Mouse (Mus musculus): ENCODE measurements around the gene Arpp21. TPM values are rescaled to one million over a fixed set of nuclear protein-coding genes. Genes with fewer than 3 reads are reported as not detected.

Arpp21 gene
- polyA plus RNA-seq, 2 experiments = 23.6 to 28.3 TPM

GRCm38 (mm10) chr9:112260696-112261095 lies 25.0 kb upstream of the Arpp21 start:
- ATAC-seq (ENCODE audit: low FRiP score, low read depth) = no peak
- 77% methylated on average over 2 of the region's 2 CpGs for WGBS
- no peak for DNase-seq (ENCODE audit: low spot score)
- H3K36me3 ChIP-seq (ENCODE audit: control insufficient read depth, insufficient read depth, low read length) = no peaks in the 10 kb centered on the region
- H3K27me3 ChIP-seq (ENCODE audit: control insufficient read depth, insufficient read depth, low read length) = no peaks in the 10 kb centered on the region
- no peak overlapping the region for H3K4me2 ChIP-seq (replicated peaks; ENCODE audit: low read depth, low read length, severe bottlenecking)
- H3K27ac ChIP-seq (replicated peaks; ENCODE audit: low read depth, low read length) = no peak overlapping the region
- no peaks in the 10 kb centered on the region for H3K9me3 ChIP-seq (ENCODE audit: control insufficient read depth, low read length)
- H3K9ac ChIP-seq (ENCODE audit: low read depth, low read length, severe bottlenecking) = no peak overlapping the region
- H3K4me1 ChIP-seq (ENCODE audit: control insufficient read depth, insufficient read depth, low read length) = no peaks in the 10 kb centered on the region
- TF ChIP-seq POLR2A (IDR thresholded peaks at IDR 0.05; ENCODE audit: borderline replicate concordance, extremely low read depth, insufficient read depth, insufficient read length) = no peak
- H3K4me3 ChIP-seq (replicated peaks; ENCODE audit: low read length) = no peak overlapping the region

GRCm38 (mm10) chr9:112258560-112258959 lies 22.8 kb upstream of the Arpp21 start:
- no peak for TF ChIP-seq POLR2A (IDR thresholded peaks at IDR 0.05; ENCODE audit: borderline replicate concordance, extremely low read depth, insufficient read depth, insufficient read length)
- no peak overlapping the region for H3K4me2 ChIP-seq (replicated peaks; ENCODE audit: low read depth, low read length, severe bottlenecking)
- H3K9ac ChIP-seq (ENCODE audit: low read depth, low read length, severe bottlenecking) = no peak overlapping the region
- H3K9me3 ChIP-seq (ENCODE audit: control insufficient read depth, low read length) = no peaks in the 10 kb centered on the region
- no peaks in the 10 kb centered on the region for H3K36me3 ChIP-seq (ENCODE audit: control insufficient read depth, insufficient read depth, low read length)
- ATAC-seq (ENCODE audit: low FRiP score, low read depth) (no peak), DNase-seq (ENCODE audit: low spot score) (no peak)
- WGBS = 88% methylated on average over 1 of the region's 1 CpGs
- H3K4me1 ChIP-seq (ENCODE audit: control insufficient read depth, insufficient read depth, low read length) = no peaks in the 10 kb centered on the region
- no peaks in the 10 kb centered on the region for H3K27me3 ChIP-seq (ENCODE audit: control insufficient read depth, insufficient read depth, low read length)
- no peak overlapping the region for H3K27ac ChIP-seq (replicated peaks; ENCODE audit: low read depth, low read length)
- no peak overlapping the region for H3K4me3 ChIP-seq (replicated peaks; ENCODE audit: low read length)

- H3K27me3 ChIP-seq (ENCODE audit: control insufficient read depth, insufficient read depth, low read length) = no peaks in the 10 kb centered on the region
- no peak overlapping the region for H3K9ac ChIP-seq (ENCODE audit: low read depth, low read length, severe bottlenecking)
- TF ChIP-seq POLR2A (IDR thresholded peaks at IDR 0.05; ENCODE audit: borderline replicate concordance, extremely low read depth, insufficient read depth, insufficient read length) = no peak
- ATAC-seq (ENCODE audit: low FRiP score, low read depth) (no peak), DNase-seq (ENCODE audit: low spot score) (no peak)
- H3K9me3 ChIP-seq (ENCODE audit: control insufficient read depth, low read length) = no peaks in the 10 kb centered on the region
- H3K4me2 ChIP-seq (replicated peaks; ENCODE audit: low read depth, low read length, severe bottlenecking) = no peak overlapping the region
- H3K4me3 ChIP-seq (replicated peaks; ENCODE audit: low read length) = no peak overlapping the region
- no peak overlapping the region for H3K27ac ChIP-seq (replicated peaks; ENCODE audit: low read depth, low read length)
- WGBS = 69% methylated on average over 2 of the region's 2 CpGs
- no peaks in the 10 kb centered on the region for H3K4me1 ChIP-seq (ENCODE audit: control insufficient read depth, insufficient read depth, low read length)
- H3K36me3 ChIP-seq (ENCODE audit: control insufficient read depth, insufficient read depth, low read length) = no peaks in the 10 kb centered on the region
These were observed 20.2 kb upstream of the Arpp21 start for GRCm38 (mm10) chr9:112255971-112256370.

- H3K27ac ChIP-seq (replicated peaks; ENCODE audit: low read depth, low read length) = no peak overlapping the region
- H3K4me3 ChIP-seq (replicated peaks; ENCODE audit: low read length) = no peak overlapping the region
- H3K27me3 ChIP-seq (ENCODE audit: control insufficient read depth, insufficient read depth, low read length) = no peaks in the 10 kb centered on the region
- no peaks in the 10 kb centered on the region for H3K4me1 ChIP-seq (ENCODE audit: control insufficient read depth, insufficient read depth, low read length)
- WGBS = 81% methylated on average over 1 of the region's 1 CpGs
- no peaks in the 10 kb centered on the region for H3K36me3 ChIP-seq (ENCODE audit: control insufficient read depth, insufficient read depth, low read length)
- no peaks in the 10 kb centered on the region for H3K9me3 ChIP-seq (ENCODE audit: control insufficient read depth, low read length)
- H3K4me2 ChIP-seq (replicated peaks; ENCODE audit: low read depth, low read length, severe bottlenecking) = no peak overlapping the region
- no peak overlapping the region for H3K9ac ChIP-seq (ENCODE audit: low read depth, low read length, severe bottlenecking)
- TF ChIP-seq POLR2A (IDR thresholded peaks at IDR 0.05; ENCODE audit: borderline replicate concordance, extremely low read depth, insufficient read depth, insufficient read length) = no peak
- ATAC-seq (ENCODE audit: low FRiP score, low read depth) = no peak
- no peak for DNase-seq (ENCODE audit: low spot score)
These were observed 18.0 kb upstream of the Arpp21 start for GRCm38 (mm10) chr9:112253730-112254129.

GRCm38 (mm10) chr9:112251857-112252256 lies 16.1 kb upstream of the Arpp21 start:
- no peak overlapping the region for H3K4me3 ChIP-seq (replicated peaks; ENCODE audit: low read length)
- H3K27ac ChIP-seq (replicated peaks; ENCODE audit: low read depth, low read length) = no peak overlapping the region
- H3K4me1 ChIP-seq (ENCODE audit: control insufficient read depth, insufficient read depth, low read length) = no peaks in the 10 kb centered on the region
- 77% methylated on average over 3 of the region's 3 CpGs for WGBS
- H3K9me3 ChIP-seq (ENCODE audit: control insufficient read depth, low read length) = no peaks in the 10 kb centered on the region
- no peak for ATAC-seq (ENCODE audit: low FRiP score, low read depth)
- no peak for TF ChIP-seq POLR2A (IDR thresholded peaks at IDR 0.05; ENCODE audit: borderline replicate concordance, extremely low read depth, insufficient read depth, insufficient read length)
- no peak overlapping the region for H3K4me2 ChIP-seq (replicated peaks; ENCODE audit: low read depth, low read length, severe bottlenecking)
- no peak for DNase-seq (ENCODE audit: low spot score)
- H3K9ac ChIP-seq (ENCODE audit: low read depth, low read length, severe bottlenecking) = no peak overlapping the region
- H3K27me3 ChIP-seq (ENCODE audit: control insufficient read depth, insufficient read depth, low read length) = no peaks in the 10 kb centered on the region
- H3K36me3 ChIP-seq (ENCODE audit: control insufficient read depth, insufficient read depth, low read length) = no peaks in the 10 kb centered on the region

- DNase-seq (ENCODE audit: low spot score) (no peak), ATAC-seq (ENCODE audit: low FRiP score, low read depth) (no peak)
- Histone ChIP-seq H3K27ac (replicated peaks; ENCODE audit: low read depth, low read length) (no peak overlapping the region), H3K4me3 (replicated peaks; ENCODE audit: low read length) (no peak overlapping the region), H3K36me3 (ENCODE audit: control insufficient read depth, insufficient read depth, low read length) (no peaks in the 10 kb centered on the region), H3K4me2 (replicated peaks; ENCODE audit: low read depth, low read length, severe bottlenecking) (no peak overlapping the region), H3K9me3 (ENCODE audit: control insufficient read depth, low read length) (no peaks in the 10 kb centered on the region), H3K9ac (ENCODE audit: low read depth, low read length, severe bottlenecking) (no peak overlapping the region), H3K4me1 (ENCODE audit: control insufficient read depth, insufficient read depth, low read length) (no peaks in the 10 kb centered on the region), H3K27me3 (ENCODE audit: control insufficient read depth, insufficient read depth, low read length) (no peaks in the 10 kb centered on the region)
- no peak for TF ChIP-seq POLR2A (IDR thresholded peaks at IDR 0.05; ENCODE audit: borderline replicate concordance, extremely low read depth, insufficient read depth, insufficient read length)
- 85% methylated on average over 5 of the region's 5 CpGs for WGBS
These were observed 15.6 kb upstream of the Arpp21 start for GRCm38 (mm10) chr9:112251339-112251738.
